Mouse (Mus musculus): ENCODE results near the gene Slc25a45. TPM values are rescaled to one million over a fixed set of nuclear protein-coding genes. Genes with fewer than 3 reads are reported as not detected.
"Not testable (repeated sequence)": the region's sequence is repeated elsewhere in the genome, so short reads cannot be mapped to it uniquely, and the experiment has no call there.

Slc25a45 gene
- polyA plus RNA-seq, 1 experiment = not detected

- no peak for TF ChIP-seq POLR2A (IDR thresholded peaks at IDR 0.05; ENCODE audit: insufficient read depth, low read depth, low read length)
- TF ChIP-seq CTCF (IDR thresholded peaks at IDR 0.05; ENCODE audit: insufficient read depth, low read depth, low read length) = no peak
- peaks cover 25% of the 10 kb centered on the region for H3K4me1 ChIP-seq (ENCODE audit: control insufficient read depth, insufficient read depth, low read length)
- WGBS = 94% methylated on average over 7 of the region's 7 CpGs
Observed at GRCm38 (mm10) chr19:5879735-5880134, 2.1 kb downstream of the Slc25a45 start.

GRCm38 (mm10) chr19:5881155-5881554 lies 3.5 kb downstream of the Slc25a45 start:
- Histone ChIP-seq H3K4me1 (ENCODE audit: control insufficient read depth, insufficient read depth, low read length) (peaks cover 21% of the 10 kb centered on the region), H3K4me3 (ENCODE audit: insufficient read depth, low read depth, low read length) (no peak overlapping the region), H3K27ac (ENCODE audit: insufficient read depth, low read depth, low read length) (no peak overlapping the region)
- WGBS = 94% methylated on average over 6 of the region's 6 CpGs
- TF ChIP-seq CTCF (IDR thresholded peaks at IDR 0.05; ENCODE audit: insufficient read depth, low read depth, low read length) = no peak
- no peak for TF ChIP-seq POLR2A (IDR thresholded peaks at IDR 0.05; ENCODE audit: insufficient read depth, low read depth, low read length)

More at GRCm38 (mm10) chr19:5879735-5880134, 2.1 kb downstream of the Slc25a45 start:
- H3K4me3 ChIP-seq (ENCODE audit: insufficient read depth, low read depth, low read length) = no peak overlapping the region
- H3K27ac ChIP-seq (ENCODE audit: insufficient read depth, low read depth, low read length) = no peak overlapping the region

DNA sequence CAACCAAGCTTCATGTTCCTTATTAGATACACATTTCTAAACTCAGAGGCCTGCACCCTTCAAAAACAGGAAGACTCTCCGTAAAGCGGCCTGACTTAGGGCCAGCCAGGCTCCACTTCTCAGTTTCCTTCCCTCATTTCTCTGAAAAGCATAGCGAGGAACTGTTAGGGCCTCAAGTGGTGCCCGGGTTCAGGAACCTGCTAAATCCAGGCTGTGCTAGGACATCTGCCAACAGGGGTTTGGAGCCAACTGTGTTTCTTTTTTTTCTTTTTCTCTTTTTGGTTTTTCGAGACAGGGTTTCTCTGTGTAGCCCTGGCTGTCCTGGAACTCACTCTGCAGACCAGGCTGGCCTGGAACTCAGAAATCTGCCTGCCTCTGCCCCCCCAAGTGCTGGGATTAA lies 4.5 kb downstream of the Slc25a45 start:
- not testable (repeated sequence) for H3K4me3 ChIP-seq (ENCODE audit: insufficient read depth, low read depth, low read length); H3K27ac ChIP-seq (ENCODE audit: insufficient read depth, low read depth, low read length)
- whole genome bisulfite sequencing = 58% methylated on average over 5 of the region's 5 CpGs
- H3K4me1 ChIP-seq (ENCODE audit: control insufficient read depth, insufficient read depth, low read length) = peaks cover 20% of the 10 kb centered on the region

DNA sequence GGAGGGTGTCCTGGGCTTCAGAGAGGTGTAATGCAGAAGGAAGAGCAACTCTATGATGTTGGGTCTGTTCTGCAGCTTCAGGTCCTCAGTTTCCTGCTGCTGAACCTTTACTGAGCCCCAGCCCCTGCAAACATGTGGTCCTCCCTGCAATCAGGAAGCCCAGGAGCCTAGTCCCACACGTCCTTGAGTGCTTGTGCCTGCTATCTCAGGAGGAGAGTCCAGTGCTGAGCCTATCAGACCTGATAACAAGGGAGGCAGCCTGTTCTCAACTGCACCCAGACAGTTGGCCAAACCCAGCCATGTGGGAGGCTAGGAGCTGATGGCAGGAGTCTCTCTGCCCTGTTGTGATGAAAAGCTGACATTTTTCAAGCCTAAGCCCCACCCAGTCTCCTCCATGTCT lies 6.3 kb downstream of the Slc25a45 start:
- WGBS = 86% methylated on average over 1 of the region's 1 CpGs
- H3K4me3 ChIP-seq (ENCODE audit: insufficient read depth, low read depth, low read length) = no peak overlapping the region
- peaks cover 2% of the 10 kb centered on the region for H3K4me1 ChIP-seq (ENCODE audit: control insufficient read depth, insufficient read depth, low read length)
- TF ChIP-seq POLR2A (IDR thresholded peaks at IDR 0.05; ENCODE audit: insufficient read depth, low read depth, low read length) = no peak
- TF ChIP-seq CTCF (IDR thresholded peaks at IDR 0.05; ENCODE audit: insufficient read depth, low read depth, low read length) = no peak
- no peak overlapping the region for H3K27ac ChIP-seq (ENCODE audit: insufficient read depth, low read depth, low read length)

GRCm38 (mm10) chr19:5885838-5886237 lies 8.2 kb downstream of the Slc25a45 start:
- 53% methylated on average over 4 of the region's 4 CpGs for WGBS
- no peak for TF ChIP-seq POLR2A (IDR thresholded peaks at IDR 0.05; ENCODE audit: insufficient read depth, low read depth, low read length)
- no peak for TF ChIP-seq CTCF (IDR thresholded peaks at IDR 0.05; ENCODE audit: insufficient read depth, low read depth, low read length)
- Histone ChIP-seq H3K4me3 (ENCODE audit: insufficient read depth, low read depth, low read length) (no peak overlapping the region), H3K4me1 (ENCODE audit: control insufficient read depth, insufficient read depth, low read length) (no peaks in the 10 kb centered on the region), H3K27ac (ENCODE audit: insufficient read depth, low read depth, low read length) (no peak overlapping the region)

DNA sequence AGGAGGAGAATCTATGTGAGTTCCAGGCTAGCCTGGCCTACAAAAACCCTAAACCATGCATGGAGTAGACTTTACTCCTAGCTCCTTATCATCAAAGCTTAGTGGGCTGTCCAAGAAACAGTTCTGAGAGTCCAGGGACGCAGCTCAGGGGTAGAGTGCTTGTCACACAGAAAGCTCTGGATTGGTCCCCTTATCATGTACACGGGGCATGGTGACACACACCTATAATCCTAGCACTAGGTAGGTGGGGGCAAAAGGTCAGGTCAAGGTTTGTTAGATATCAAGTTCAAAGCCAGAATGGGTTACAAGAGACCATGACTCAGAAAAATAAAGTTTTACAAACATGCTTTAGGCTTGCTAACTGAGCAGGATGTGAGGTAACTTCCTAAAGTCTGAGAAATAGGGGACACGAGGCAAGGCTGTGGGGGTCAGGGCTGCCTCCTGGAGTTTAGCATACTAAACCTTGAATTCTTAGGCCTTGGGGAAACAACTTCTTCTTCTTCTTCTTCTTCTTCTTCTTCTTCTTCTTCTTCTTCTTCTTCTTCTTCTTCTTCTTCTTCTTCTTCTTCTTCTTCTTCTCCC lies 9.7 kb downstream of the Slc25a45 start:
- H3K4me1 ChIP-seq (ENCODE audit: control insufficient read depth, insufficient read depth, low read length) = peaks cover 8% of the 10 kb centered on the region
- H3K27ac ChIP-seq (ENCODE audit: insufficient read depth, low read depth, low read length) = no peak overlapping the region
- 84% methylated on average over 3 of the region's 3 CpGs for WGBS
- TF ChIP-seq CTCF (IDR thresholded peaks at IDR 0.05; ENCODE audit: insufficient read depth, low read depth, low read length) (no peak), POLR2A (IDR thresholded peaks at IDR 0.05; ENCODE audit: insufficient read depth, low read depth, low read length) (no peak)
- no peak overlapping the region for H3K4me3 ChIP-seq (ENCODE audit: insufficient read depth, low read depth, low read length)

GRCm38 (mm10) chr19:5889211-5889610 lies 11.6 kb downstream of the Slc25a45 start:
- H3K4me3 ChIP-seq (ENCODE audit: insufficient read depth, low read depth, low read length) = no peak overlapping the region
- TF ChIP-seq CTCF (IDR thresholded peaks at IDR 0.05; ENCODE audit: insufficient read depth, low read depth, low read length) = no peak
- TF ChIP-seq POLR2A (IDR thresholded peaks at IDR 0.05; ENCODE audit: insufficient read depth, low read depth, low read length) = no peak
- no peak overlapping the region for H3K27ac ChIP-seq (ENCODE audit: insufficient read depth, low read depth, low read length)
- 71% methylated on average over 4 of the region's 4 CpGs for WGBS
- H3K4me1 ChIP-seq (ENCODE audit: control insufficient read depth, insufficient read depth, low read length) = peaks cover 21% of the 10 kb centered on the region

DNA sequence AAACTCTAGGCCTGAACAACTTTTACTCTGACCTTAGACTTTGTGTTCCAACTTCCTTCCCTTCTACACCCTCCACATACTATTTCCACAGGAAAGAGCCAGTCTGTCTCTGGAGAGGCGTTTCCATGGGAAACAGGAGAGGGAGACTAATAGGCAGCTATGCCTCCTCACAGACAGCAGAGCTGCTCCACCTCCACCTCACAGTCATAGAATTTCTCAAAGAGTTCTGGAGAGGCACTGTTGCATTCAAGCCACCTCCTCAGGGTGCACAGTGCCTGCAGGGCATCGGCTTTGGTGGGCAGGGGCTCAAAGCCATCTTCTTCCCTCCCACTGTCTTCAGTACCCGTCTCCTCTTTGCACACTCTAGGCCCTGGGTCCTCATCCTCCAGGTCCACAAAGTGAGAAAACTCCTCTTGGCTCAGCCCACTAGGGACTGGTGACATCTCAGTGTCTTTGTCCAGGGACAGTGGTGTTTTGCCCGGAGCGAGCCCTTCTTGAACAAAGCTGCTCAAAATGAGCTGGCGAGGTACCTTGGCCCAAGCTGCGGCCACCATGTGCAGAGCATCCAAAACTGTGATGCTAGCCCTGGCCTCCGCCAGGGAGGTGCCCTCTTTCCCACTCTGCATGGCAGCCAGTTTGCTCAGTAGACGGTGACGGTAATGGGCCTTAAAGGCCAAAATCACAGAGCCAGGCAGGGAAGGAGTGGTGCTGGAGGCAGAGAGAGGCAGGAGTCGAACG lies 14.1 kb downstream of the Slc25a45 start:
- TF ChIP-seq POLR2A (IDR thresholded peaks at IDR 0.05; ENCODE audit: insufficient read depth, low read depth, low read length) (no peak), CTCF (IDR thresholded peaks at IDR 0.05; ENCODE audit: insufficient read depth, low read depth, low read length) (no peak)
- Histone ChIP-seq H3K4me1 (ENCODE audit: control insufficient read depth, insufficient read depth, low read length) (peaks cover 21% of the 10 kb centered on the region), H3K4me3 (ENCODE audit: insufficient read depth, low read depth, low read length) (no peak overlapping the region), H3K27ac (ENCODE audit: insufficient read depth, low read depth, low read length) (no peak overlapping the region)
- WGBS = 87% methylated on average over 12 of the region's 12 CpGs

GRCm38 (mm10) chr19:5892262-5892661 lies 14.7 kb downstream of the Slc25a45 start:
- WGBS = 91% methylated on average over 7 of the region's 7 CpGs
- Histone ChIP-seq H3K4me3 (ENCODE audit: insufficient read depth, low read depth, low read length) (no peak overlapping the region), H3K27ac (ENCODE audit: insufficient read depth, low read depth, low read length) (no peak overlapping the region), H3K4me1 (ENCODE audit: control insufficient read depth, insufficient read depth, low read length) (peaks cover 21% of the 10 kb centered on the region)
- no peak for TF ChIP-seq CTCF (IDR thresholded peaks at IDR 0.05; ENCODE audit: insufficient read depth, low read depth, low read length)
- no peak for TF ChIP-seq POLR2A (IDR thresholded peaks at IDR 0.05; ENCODE audit: insufficient read depth, low read depth, low read length)
